In the genomic region with DNA sequence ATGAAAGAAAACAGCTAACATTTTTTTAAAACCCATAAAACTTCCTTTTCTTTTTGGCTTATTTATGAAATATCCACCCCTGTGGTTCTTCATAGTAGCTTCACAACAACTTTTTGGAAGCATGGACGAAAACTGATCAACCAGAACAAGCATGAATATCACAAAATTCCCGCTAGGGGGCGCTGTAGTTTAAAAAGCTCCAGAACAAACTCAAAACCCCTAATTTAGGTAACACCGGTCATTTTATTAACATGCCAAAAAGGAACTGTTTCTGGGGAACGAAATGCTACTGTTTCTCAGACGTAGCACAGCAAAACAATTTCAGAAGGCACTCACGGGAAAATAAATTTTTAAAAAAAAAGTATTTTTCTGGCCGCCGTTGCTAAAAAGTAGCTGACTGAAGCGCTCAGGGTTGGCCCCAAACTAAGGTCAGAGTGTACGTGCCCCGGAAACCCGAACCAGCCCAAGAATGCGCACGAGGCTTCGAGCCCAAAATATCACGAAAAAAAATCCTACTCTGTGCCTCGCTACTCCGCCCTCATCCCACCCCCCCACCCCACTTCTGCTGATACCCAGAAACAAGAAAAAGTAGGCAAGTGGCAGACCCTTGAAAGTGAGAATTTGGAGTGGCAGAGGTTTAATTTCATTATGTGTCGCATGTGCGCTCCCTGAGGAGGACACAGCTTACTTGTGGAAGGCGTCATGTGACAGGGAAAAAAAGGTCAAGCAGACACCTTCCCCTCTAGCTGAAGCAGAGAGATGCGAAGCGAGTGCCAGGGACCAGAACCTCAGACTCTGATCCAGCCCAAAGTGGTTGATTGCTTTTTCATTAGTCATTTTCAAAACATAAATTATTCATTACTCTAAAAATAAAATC, we compare ENCODE assay signal across 8 mouse cellular contexts. TPM values are rescaled to one million over a fixed set of nuclear protein-coding genes. Genes with fewer than 3 reads are reported as not detected.
A peak's percentile ranks its signal among the peaks of the same experiment; 100 is the strongest.
DNase-seq lines count a peak whose midpoint lies in the region; ATAC-seq and TF ChIP-seq lines count a peak whose summit lies in the region.

No protein-coding gene starts in this region.

- H3K4me1 ChIP-seq in E14TG2a.4 (replicated peaks; ENCODE audit: low read depth, low read length): peaks cover 17% of the 10 kb centered on the region
- H3K4me1 ChIP-seq in embryonic facial prominence, embryonic 15.5 days: peaks cover 10% of the 10 kb centered on the region; the same call in 1 of the 2 replicates
- peaks cover 3 to 5% of the 10 kb centered on the region in 2 experiments; a peak in 3 of 4 replicates for H3K4me1 ChIP-seq in heart, embryonic 14.5 days (ENCODE audit: control insufficient read depth in 2 of 2, insufficient read depth in 2 of 2, low read length in 2 of 2)
- peaks cover 15% of the 10 kb centered on the region for H3K4me1 ChIP-seq in kidney, postnatal 0 days (replicated peaks; ENCODE audit: insufficient read depth, low read length)
- no peaks in the 10 kb centered on the region for H3K4me1 ChIP-seq in lung, adult 2 months (ENCODE audit: control insufficient read depth, insufficient read depth, low read length)
- no peaks in the 10 kb centered on the region for H3K4me1 ChIP-seq in neural tube, embryonic 14.5 days (ENCODE audit: control insufficient read depth, insufficient read depth, low read length)

- no peak overlapping the region for H3K27ac ChIP-seq in embryonic facial prominence, embryonic 15.5 days (replicated peaks)
- no peak overlapping the region for H3K27ac ChIP-seq in heart, embryonic 14.5 days (replicated peaks in 1 of 2; ENCODE audit: control insufficient read depth in 1 of 2, insufficient read depth in 1 of 2, low read depth in 2 of 2, low read length in 2 of 2)
- H3K27ac ChIP-seq in kidney, postnatal 0 days: peak overlapping the region; percentile 38; the same call in 1 of the 2 replicates
- no peak overlapping the region for H3K27ac ChIP-seq in neural tube, embryonic 14.5 days (ENCODE audit: low read depth, low read length)

- no peaks in the 10 kb centered on the region for H3K36me3 ChIP-seq in E14TG2a.4 (ENCODE audit: insufficient read depth, low read length)
- H3K36me3 ChIP-seq in embryonic facial prominence, embryonic 15.5 days: no peaks in the 10 kb centered on the region
- H3K36me3 ChIP-seq in heart, embryonic 14.5 days (ENCODE audit: control insufficient read depth, insufficient read depth, low read length): no peaks in the 10 kb centered on the region
- no peaks in the 10 kb centered on the region for H3K36me3 ChIP-seq in kidney, postnatal 0 days (ENCODE audit: insufficient read depth, low read length)
- H3K36me3 ChIP-seq in neural tube, embryonic 14.5 days (ENCODE audit: control insufficient read depth, insufficient read depth, low read length): no peaks in the 10 kb centered on the region

- 10% methylated on average over 24 of the region's 24 CpGs for WGBS in embryonic facial prominence, embryonic 15.5 days
- WGBS in heart, embryonic 14.5 days: 14% methylated on average over 24 of the region's 24 CpGs
- WGBS in kidney, postnatal 0 days: 12% methylated on average over 24 of the region's 24 CpGs
- WGBS in lung, adult 2 months: 14% methylated on average over 24 of the region's 24 CpGs
- WGBS in neural tube, embryonic 14.5 days: 25% methylated on average over 24 of the region's 24 CpGs

- no peaks in the 10 kb centered on the region for H3K9me3 ChIP-seq in E14TG2a.4 (ENCODE audit: low read length)
- H3K9me3 ChIP-seq in embryonic facial prominence, embryonic 15.5 days (replicated peaks): no peaks in the 10 kb centered on the region
- no peaks in the 10 kb centered on the region for H3K9me3 ChIP-seq in heart, embryonic 14.5 days (ENCODE audit: control insufficient read depth, low read length)
- H3K9me3 ChIP-seq in kidney, postnatal 0 days (replicated peaks; ENCODE audit: low read length): no peaks in the 10 kb centered on the region
- H3K9me3 ChIP-seq in neural tube, embryonic 14.5 days (ENCODE audit: control insufficient read depth, low read length): no peaks in the 10 kb centered on the region

- TF ChIP-seq POLR2A in lung, adult 2 months (IDR thresholded peaks at IDR 0.05; ENCODE audit: borderline replicate concordance, extremely low read depth, low read depth, low read length): no peak

- peak overlapping the region; percentile 43; the same call in 1 of the 2 replicates for H3K4me3 ChIP-seq in E14TG2a.4 (replicated peaks; ENCODE audit: low read length)
- H3K4me3 ChIP-seq in embryonic facial prominence, embryonic 15.5 days (replicated peaks): peak overlapping the region; percentile 28
- peak overlapping the region; percentile 13 to 27; a peak in 3 of 4 replicates for H3K4me3 ChIP-seq in heart, embryonic 14.5 days (ENCODE audit: control insufficient read depth in 1 of 2, insufficient read depth in 1 of 2, low read depth in 1 of 2, low read length in 2 of 2)
- no peak overlapping the region for H3K4me3 ChIP-seq in kidney, postnatal 0 days (replicated peaks; ENCODE audit: low read depth, low read length)
- peak overlapping the region; percentile 35 for H3K4me3 ChIP-seq in lung, adult 2 months (replicated peaks; ENCODE audit: extremely low read depth, low read depth, low read length)
- no peak overlapping the region for H3K4me3 ChIP-seq in neural tube, embryonic 14.5 days (ENCODE audit: low read depth, low read length)

- TF ChIP-seq CTCF in E14TG2a.4 (conservative IDR thresholded peaks at IDR 0.05; ENCODE audit: low read length): peak; percentile 71
- peak; percentile 82 for TF ChIP-seq CTCF in kidney, postnatal 0 days (IDR thresholded peaks at IDR 0.05; ENCODE audit: low read depth)
- no peak for TF ChIP-seq CTCF in lung, adult 2 months (IDR thresholded peaks at IDR 0.05; ENCODE audit: insufficient read depth, low read length)

- H3K27me3 ChIP-seq in E14TG2a.4 (ENCODE audit: insufficient read depth, low read length): peaks cover 38% of the 10 kb centered on the region
- H3K27me3 ChIP-seq in embryonic facial prominence, embryonic 15.5 days: no peaks in the 10 kb centered on the region
- H3K27me3 ChIP-seq in heart, embryonic 14.5 days (ENCODE audit: control insufficient read depth, insufficient read depth, low read length): peaks cover 14% of the 10 kb centered on the region; the same call in 1 of the 2 replicates
- no peaks in the 10 kb centered on the region for H3K27me3 ChIP-seq in kidney, postnatal 0 days (ENCODE audit: insufficient read depth, low read length)
- H3K27me3 ChIP-seq in neural tube, embryonic 14.5 days (ENCODE audit: control insufficient read depth, insufficient read depth, low read length): no peaks in the 10 kb centered on the region

- peak; percentile 73 for DNase-seq in adrenal gland, postnatal 25 days
- DNase-seq in kidney, postnatal 0 days (ENCODE audit: low spot score): peak; percentile 96
- DNase-seq in lung, adult 2 months: peak; percentile 60
- peak; percentile 70 for DNase-seq in thymus, postnatal 25 days

- H3K4me2 ChIP-seq in embryonic facial prominence, embryonic 15.5 days (replicated peaks): peak overlapping the region; percentile 52
- peak overlapping the region; percentile 65 for H3K4me2 ChIP-seq in heart, embryonic 14.5 days (ENCODE audit: low read length)
- peak overlapping the region; percentile 39 for H3K4me2 ChIP-seq in kidney, postnatal 0 days (ENCODE audit: low read length)
- peak overlapping the region; percentile 4; the same call in 1 of the 2 replicates for H3K4me2 ChIP-seq in neural tube, embryonic 14.5 days (ENCODE audit: low read depth, low read length)

- ATAC-seq in embryonic facial prominence, embryonic 15.5 days (ENCODE audit: insufficient number of reproducible peaks, low FRiP score, low TSS enrichment, low read depth): no peak
- no peak for ATAC-seq in heart, embryonic 14.5 days (ENCODE audit: insufficient number of reproducible peaks, insufficient read depth, low FRiP score, low read depth)
- ATAC-seq in kidney, postnatal 0 days (replicated peaks; ENCODE audit: low FRiP score, low read depth): no peak
- ATAC-seq in neural tube, embryonic 14.5 days (ENCODE audit: low read depth): no peak

- no peak overlapping the region for H3K9ac ChIP-seq in embryonic facial prominence, embryonic 15.5 days
- peak overlapping the region; percentile 7; the same call in 1 of the 2 replicates for H3K9ac ChIP-seq in heart, embryonic 14.5 days (ENCODE audit: low read length)
- no peak overlapping the region for H3K9ac ChIP-seq in kidney, postnatal 0 days (ENCODE audit: low read depth, low read length)
- H3K9ac ChIP-seq in neural tube, embryonic 14.5 days (replicated peaks; ENCODE audit: low read depth, low read length): no peak overlapping the region

RNA-seq across cellular contexts. Expression of gene Basp1, which starts 27.7 kb away (rescaled TPM):
- total RNA-seq in adrenal gland, postnatal 25 days (2021): 5.2 and 5.8 TPM in 2 replicates
- 56.8 and 61.7 TPM in 2 replicates for polyA plus RNA-seq in embryonic facial prominence, embryonic 15.5 days (2015; fragmentation: Nextera tagmentation; extraction: Ambion mirVana)
- polyA plus RNA-seq in heart, embryonic 14.5 days (2014; fragmentation: Nextera tagmentation; extraction: Ambion mirVana): 6.5 and 9.4 TPM in 2 replicates
- 24.6 and 31.7 TPM in 2 replicates for polyA plus RNA-seq in kidney, postnatal 0 days (2015; fragmentation: Nextera tagmentation; extraction: Ambion mirVana)
- 4.9 TPM in 2 replicates for polyA plus RNA-seq in lung, adult 2 months (2012; rRNA removed)
- polyA plus RNA-seq in neural tube, embryonic 14.5 days (2014; fragmentation: Nextera tagmentation; extraction: Ambion mirVana): 211 and 216 TPM in 2 replicates

Comparison
In these comparisons a context has a peak if more than half of its experiments do, and no peak if none do; other contexts are left out.
1. H3K4me3 ChIP-seq: peak in E14TG2a.4 (single experiment), embryonic facial prominence, embryonic 15.5 days (single experiment), heart, embryonic 14.5 days (2 of 2) and lung, adult 2 months (single experiment); none in kidney, postnatal 0 days (single experiment) and neural tube, embryonic 14.5 days (single experiment).
2. H3K4me2 ChIP-seq: peak in every context shown above with its lines; median percentile 65 in heart, embryonic 14.5 days; 52 in embryonic facial prominence, embryonic 15.5 days; 39 in kidney, postnatal 0 days; 4 in neural tube, embryonic 14.5 days.
3. Peak in every context shown above with its lines, with median percentiles within 50 percentile points of each other: DNase-seq.